Mouse (Mus musculus) neutrophil, adult 5-6 weeks (primary cell): ENCODE data around the gene Me3. TPM values are rescaled to one million over a fixed set of nuclear protein-coding genes. Genes with fewer than 3 reads are reported as not detected.

Experiments used
- ATAC-seq: fragments of 151-379, 151-347 bp; 2 replicates; pipeline ENCODE4 v1.8.0; 2017; ENCODE audit warnings: mild to moderate bottlenecking, moderate TSS enrichment; ENCODE audit not compliant: insufficient number of reproducible peaks, poor library complexity, low FRiP score, severe bottlenecking; ENCODE audit errors: extremely low read depth
- total RNA-seq: library from RNA; stranded (forward); fragments of 200-1000 nt; gene quantifications from 2 replicates; pipeline ENCODE4 v1.2.3, GENCODE M21; 2017

Me3 gene
- total RNA-seq, 1 experiment from 2014 or later, result not detected

- ATAC-seq, result no peak
Observed at GRCm38 (mm10) chr7:89792576-89792975, 160.4 kb downstream of the Me3 start.

- no peak for ATAC-seq
Observed at GRCm38 (mm10) chr7:89795366-89795765, 163.2 kb downstream of the Me3 start.

DNA sequence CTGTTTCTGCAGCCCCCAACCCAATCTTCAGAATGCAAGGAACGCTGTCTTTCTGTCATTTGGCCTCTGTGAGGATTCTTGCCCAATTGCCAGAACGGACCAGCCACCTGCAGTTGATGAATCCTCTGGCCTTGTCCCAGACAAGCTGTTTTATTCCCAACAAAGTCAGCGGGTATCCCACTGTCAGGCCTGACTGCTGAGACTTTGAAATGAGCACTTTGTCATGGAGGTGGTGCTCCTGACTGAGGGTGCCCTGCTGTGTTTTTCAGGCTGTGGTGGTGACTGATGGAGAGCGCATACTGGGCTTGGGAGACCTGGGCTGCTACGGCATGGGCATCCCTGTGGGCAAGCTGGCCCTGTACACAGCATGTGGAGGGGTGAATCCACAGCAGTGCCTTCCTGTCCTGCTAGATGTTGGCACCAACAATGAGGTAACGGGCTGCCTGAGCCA lies 164.2 kb downstream of the Me3 start:
- no peak for ATAC-seq

GRCm38 (mm10) chr7:89798358-89799020 lies 166.3 kb downstream of the Me3 start:
- ATAC-seq, result no peak

- no peak for ATAC-seq
Observed at GRCm38 (mm10) chr7:89802447-89802846, 170.3 kb downstream of the Me3 start.

- no peak for ATAC-seq
Observed at GRCm38 (mm10) chr7:89803966-89804365, 171.8 kb downstream of the Me3 start.

DNA sequence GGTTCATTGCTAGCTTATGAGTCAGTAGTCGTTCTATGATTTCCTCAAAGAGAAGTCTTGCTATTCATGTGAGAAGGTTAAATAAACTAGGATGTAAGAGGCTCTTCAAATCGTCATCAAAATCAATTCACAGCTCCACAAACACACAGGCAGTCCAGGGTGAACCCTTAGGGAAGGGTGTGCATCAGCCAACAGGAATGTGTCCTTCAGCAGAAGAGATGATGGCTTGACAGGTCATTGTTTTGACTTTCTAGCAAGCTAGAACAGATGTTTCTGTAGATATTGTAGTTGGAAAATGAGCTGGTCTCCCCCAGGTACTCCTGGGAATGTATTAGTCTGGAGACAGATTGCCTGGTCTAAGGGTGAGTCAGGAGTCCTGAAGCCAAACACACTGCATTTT lies 177.2 kb downstream of the Me3 start:
- ATAC-seq, result no peak

DNA sequence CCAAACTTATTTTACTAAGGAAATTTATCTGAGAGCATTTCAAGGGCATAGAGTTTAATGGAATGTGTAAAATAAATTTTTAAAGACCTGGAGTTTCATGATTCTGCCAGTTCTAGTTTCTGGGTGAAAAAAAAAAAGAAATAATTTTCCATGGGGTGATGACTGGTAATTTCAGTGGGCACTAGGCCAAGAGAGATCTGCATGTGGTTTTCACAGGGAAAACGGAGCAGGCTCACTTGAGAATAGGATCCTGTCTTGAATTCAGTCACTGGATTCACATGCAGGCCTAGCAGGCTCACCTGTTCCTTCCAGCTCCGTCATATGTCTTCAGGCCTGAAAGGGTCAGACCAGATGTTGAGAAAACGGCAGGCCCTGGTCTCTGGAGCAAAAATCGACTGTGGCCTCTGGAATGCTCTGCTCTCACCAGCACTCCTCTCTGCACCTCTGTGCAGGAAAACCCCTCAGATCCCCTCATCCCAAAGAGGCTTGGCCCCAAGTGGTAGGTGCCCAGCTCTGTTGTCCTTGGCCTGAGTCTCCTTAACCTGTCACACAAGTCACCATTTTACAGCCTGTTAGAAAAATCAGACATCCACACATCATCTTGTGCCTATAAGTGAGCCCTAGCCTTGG lies 196.4 kb downstream of the Me3 start:
- no peak for ATAC-seq

DNA sequence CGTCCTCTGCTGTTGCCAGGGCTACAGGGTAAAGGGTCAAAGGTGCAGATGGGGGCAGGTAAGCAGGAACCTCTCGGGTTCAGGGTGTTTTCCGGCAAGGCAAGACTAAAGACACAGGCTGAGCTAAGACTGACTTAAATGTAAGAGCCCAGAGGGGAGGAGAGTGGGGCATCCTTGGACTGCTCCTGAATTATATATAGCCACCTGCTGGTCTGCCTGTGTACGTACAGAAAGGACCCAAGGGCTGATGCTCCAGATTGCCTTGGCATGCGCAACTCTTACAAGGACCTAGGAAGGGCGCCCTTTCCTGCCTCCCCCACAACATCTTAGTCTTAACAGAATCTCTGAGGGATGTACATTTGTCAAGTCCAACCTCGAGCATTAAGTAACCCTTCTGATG lies 197.0 kb downstream of the Me3 start:
- ATAC-seq, result no peak

DNA sequence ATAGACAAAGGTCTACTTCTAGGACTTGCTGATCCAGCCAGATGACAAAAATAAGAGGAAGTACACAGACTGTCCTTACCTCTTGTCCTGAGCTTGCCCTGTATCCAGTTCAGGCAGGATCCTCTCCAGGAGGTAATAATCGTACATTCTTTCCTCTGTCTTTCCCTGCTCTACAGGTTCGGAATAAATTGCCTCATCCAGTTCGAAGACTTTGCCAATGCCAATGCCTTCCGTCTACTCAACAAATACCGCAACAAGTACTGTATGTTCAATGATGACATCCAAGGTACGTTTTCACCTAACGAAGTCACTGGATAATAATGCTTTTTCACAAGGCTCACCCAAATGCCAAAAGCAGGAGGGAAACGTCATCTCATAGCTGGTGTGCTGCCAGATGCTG lies 201.3 kb downstream of the Me3 start:
- ATAC-seq, result no peak

- peak; percentile 13; the same call in 1 of the 2 replicates for ATAC-seq
Observed at GRCm38 (mm10) chr7:89835566-89835965, 203.4 kb downstream of the Me3 start.

DNA sequence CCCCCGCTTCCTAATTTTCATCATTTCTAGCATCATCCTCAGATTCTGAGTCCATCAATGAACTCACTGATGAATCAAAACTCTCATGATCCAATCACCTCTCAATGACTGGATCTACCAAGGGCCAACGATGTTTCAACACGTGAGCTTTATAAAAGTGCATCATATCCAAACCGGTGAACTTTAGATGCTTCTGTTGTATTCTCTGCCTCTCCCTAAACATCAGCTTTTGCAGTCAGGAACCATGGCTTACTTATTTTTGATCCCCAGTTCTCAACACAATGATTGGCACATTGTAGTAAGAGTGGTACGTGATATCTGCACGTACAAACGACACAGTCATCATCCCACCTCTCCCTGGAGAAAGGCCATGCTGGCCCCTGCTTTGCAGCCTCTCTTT lies 204.5 kb downstream of the Me3 start:
- no peak for ATAC-seq

DNA sequence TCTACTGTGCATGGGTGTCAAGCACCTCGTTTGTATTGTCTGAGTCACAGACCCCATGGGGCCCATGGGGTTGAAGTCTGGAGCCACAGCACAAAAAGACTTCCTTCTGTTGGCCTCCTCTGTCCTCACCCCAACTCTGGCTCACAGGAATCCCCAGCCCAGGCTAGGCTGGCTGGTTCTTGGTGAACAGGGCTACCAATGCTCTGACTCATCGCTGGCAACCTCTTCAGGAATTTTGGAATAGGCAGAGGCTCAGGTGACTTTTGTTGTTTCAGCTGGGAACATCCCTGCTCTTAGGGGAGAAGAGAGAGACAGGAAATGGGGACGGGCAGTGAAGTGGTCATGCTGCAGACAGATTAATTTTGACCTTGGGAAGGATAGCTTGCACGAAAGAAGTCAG lies 205.6 kb downstream of the Me3 start:
- ATAC-seq, result no peak

DNA sequence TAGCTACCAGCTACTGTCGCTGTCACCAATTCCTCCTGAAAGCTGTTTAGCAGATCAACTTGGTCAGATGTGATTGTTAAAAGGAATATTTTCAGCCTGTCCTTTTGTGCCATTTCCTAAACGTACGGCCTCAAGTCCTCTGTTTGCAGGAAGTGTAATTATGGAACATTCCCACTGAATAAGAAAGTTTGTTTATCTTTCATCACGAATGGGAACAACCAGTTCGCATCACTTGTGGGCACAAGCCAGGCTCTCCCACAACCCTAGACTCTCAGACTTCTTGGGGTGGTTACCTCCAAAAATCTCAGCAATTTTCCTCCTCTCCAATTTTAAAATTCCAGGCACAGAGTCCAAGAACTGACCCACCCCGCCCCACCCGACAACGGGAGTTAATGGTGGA lies 207.5 kb downstream of the Me3 start:
- no peak for ATAC-seq

DNA sequence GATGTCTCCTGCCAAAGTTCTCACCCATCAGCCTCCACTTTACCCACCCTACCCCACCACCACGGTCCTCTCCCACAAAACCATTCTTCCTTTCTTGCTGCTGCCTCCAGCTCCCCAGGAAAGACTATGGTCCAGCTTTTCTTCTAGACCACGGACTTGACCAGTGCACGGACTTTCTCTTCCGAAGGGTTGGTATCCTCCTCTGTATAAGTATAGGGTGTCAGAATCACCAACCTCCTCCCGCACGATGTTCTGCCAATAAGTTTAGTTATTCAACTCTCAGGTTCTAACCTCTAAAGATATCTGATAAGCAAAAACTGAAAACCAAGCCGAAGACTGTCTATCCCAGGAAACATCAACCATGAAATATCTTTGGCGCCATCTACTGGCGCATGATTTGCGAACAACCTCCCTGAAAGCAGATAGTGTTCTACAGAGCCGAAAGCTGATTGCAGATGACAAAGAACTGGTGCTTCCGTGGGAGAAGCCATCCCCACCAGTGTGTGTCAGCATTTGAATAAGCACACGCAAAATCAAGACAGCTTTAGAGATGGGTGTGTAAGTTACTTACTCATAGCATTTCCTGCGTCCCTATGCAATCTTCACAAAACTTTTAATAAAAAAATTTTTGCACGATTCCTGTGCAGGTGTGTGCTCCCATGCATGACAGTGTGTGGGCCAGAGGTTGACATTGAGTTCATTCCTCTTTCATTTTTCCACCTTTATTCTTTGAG lies 209.6 kb downstream of the Me3 start:
- peak; percentile 53; the same call in 1 of the 2 replicates for ATAC-seq

- no peak for ATAC-seq
Observed at GRCm38 (mm10) chr7:89842404-89842715, 210.2 kb downstream of the Me3 start.

- no peak for ATAC-seq
Observed at GRCm38 (mm10) chr7:89843121-89843520, 210.9 kb downstream of the Me3 start.

- ATAC-seq, result no peak
Observed at GRCm38 (mm10) chr7:89843533-89843932, 211.3 kb downstream of the Me3 start.

GRCm38 (mm10) chr7:89845669-89846068 lies 213.5 kb downstream of the Me3 start:
- ATAC-seq, result no peak

DNA sequence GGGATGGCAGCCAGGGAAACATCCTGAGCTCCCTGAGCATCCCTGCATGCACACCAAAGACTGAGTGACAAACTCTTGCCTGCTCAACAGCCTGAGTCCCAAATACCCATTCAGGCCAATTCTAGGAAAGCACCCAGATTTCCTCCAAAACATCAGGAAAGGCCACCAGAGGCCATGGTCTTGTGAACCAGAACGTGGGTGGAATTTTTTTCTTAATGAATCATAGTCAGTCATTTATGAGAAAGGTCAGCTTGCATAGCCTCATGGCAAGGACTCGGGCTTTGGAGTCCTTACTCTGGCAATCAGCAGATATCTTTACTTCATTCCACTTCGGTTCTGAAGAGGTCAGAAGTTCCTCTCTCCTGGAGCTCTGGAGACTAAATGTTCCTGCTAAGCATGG lies 218.3 kb downstream of the Me3 start:
- ATAC-seq, result no peak
